Mouse (Mus musculus): Measurements from ENCODE around the gene Nfil3. TPM values are rescaled to one million over a fixed set of nuclear protein-coding genes. Genes with fewer than 3 reads are reported as not detected.

The Nfil3 gene
- polyA plus RNA-seq, 1 experiment from 2014 or later, result 34.4 TPM

- 85% methylated on average over 6 of the region's 6 CpGs for WGBS
- Histone ChIP-seq H3K27ac (no peak overlapping the region), H3K9ac (no peak overlapping the region), H3K4me2 (replicated peaks) (no peak overlapping the region), H3K36me3 (peaks cover 14% of the 10 kb centered on the region), H3K4me1 (replicated peaks) (no peaks in the 10 kb centered on the region), H3K27me3 (replicated peaks) (no peaks in the 10 kb centered on the region), H3K4me3 (replicated peaks) (no peak overlapping the region), H3K9me3 (no peaks in the 10 kb centered on the region)
- ATAC-seq, result no peak
These were observed 18.5 kb downstream of the Nfil3 start for GRCm38 (mm10) chr13:52962361-52962760.

- WGBS, result 86% methylated on average over 6 of the region's 6 CpGs
- H3K4me3 ChIP-seq (replicated peaks), result no peak overlapping the region
- H3K9me3 ChIP-seq, result no peaks in the 10 kb centered on the region; the same call in 1 of the 2 replicates
- no peaks in the 10 kb centered on the region for H3K27me3 ChIP-seq (replicated peaks)
- no peak overlapping the region for H3K27ac ChIP-seq
- H3K4me2 ChIP-seq (replicated peaks), result no peak overlapping the region
- no peak for ATAC-seq
- H3K36me3 ChIP-seq, result no peaks in the 10 kb centered on the region
- H3K9ac ChIP-seq, result no peak overlapping the region
- no peaks in the 10 kb centered on the region for H3K4me1 ChIP-seq (replicated peaks)
These were observed 26.9 kb downstream of the Nfil3 start for GRCm38 (mm10) chr13:52953779-52954553.

GRCm38 (mm10) chr13:52949211-52949610 is 31.7 kb downstream of the Nfil3 start:
- H3K4me2 ChIP-seq (replicated peaks), result no peak overlapping the region
- H3K4me1 ChIP-seq (replicated peaks), result 0 out of 2 replicates have a peak, but pooled peaks cover 3% of the 10 kb centered on the region
- ATAC-seq, result no peak
- no peaks in the 10 kb centered on the region for H3K9me3 ChIP-seq
- WGBS, result 77% methylated on average over 3 of the region's 3 CpGs
- H3K9ac ChIP-seq, result no peak overlapping the region
- H3K4me3 ChIP-seq (replicated peaks), result no peak overlapping the region
- H3K27ac ChIP-seq, result no peak overlapping the region
- H3K27me3 ChIP-seq (replicated peaks), result no peaks in the 10 kb centered on the region
- H3K36me3 ChIP-seq, result no peaks in the 10 kb centered on the region

DNA sequence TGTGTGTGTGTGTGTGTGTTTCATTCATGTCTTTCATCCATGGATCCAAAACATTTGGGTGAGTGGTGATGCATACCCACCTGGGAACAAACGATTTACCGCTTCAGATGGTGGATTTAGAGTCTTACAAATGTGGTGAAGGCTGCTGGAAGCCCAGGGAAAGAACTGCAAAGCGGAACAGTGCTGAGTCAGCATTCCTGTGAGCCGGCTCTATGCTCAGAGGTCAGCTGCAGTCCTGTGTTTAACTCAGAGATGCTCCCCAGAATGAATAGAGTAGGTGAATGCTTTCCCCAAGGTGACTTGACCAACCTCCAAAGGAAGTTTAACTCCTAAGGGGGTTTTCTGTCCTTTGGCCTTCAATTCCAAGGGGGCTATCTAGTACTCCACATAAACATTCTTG is 33.3 kb downstream of the Nfil3 start:
- WGBS, result 75% methylated on average over 4 of the region's 4 CpGs
- Histone ChIP-seq H3K4me2 (replicated peaks) (no peak overlapping the region), H3K9me3 (no peaks in the 10 kb centered on the region), H3K9ac (no peak overlapping the region), H3K27me3 (replicated peaks) (no peaks in the 10 kb centered on the region), H3K4me1 (replicated peaks) (0 out of 2 replicates have a peak, but pooled peaks cover 6% of the 10 kb centered on the region), H3K4me3 (replicated peaks) (no peak overlapping the region), H3K27ac (no peak overlapping the region), H3K36me3 (no peaks in the 10 kb centered on the region)
- no peak for ATAC-seq

- Histone ChIP-seq H3K4me2 (replicated peaks) (no peak overlapping the region), H3K9me3 (no peaks in the 10 kb centered on the region), H3K36me3 (no peaks in the 10 kb centered on the region), H3K27me3 (replicated peaks) (no peaks in the 10 kb centered on the region), H3K9ac (no peak overlapping the region), H3K4me3 (replicated peaks) (no peak overlapping the region), H3K4me1 (replicated peaks) (0 out of 2 replicates have a peak, but pooled peaks cover 6% of the 10 kb centered on the region), H3K27ac (no peak overlapping the region)
- WGBS, result 49% methylated on average over 9 of the region's 9 CpGs
- ATAC-seq, result no peak
These were observed 35.1 kb downstream of the Nfil3 start for GRCm38 (mm10) chr13:52945769-52946168.

- Histone ChIP-seq H3K4me2 (replicated peaks) (no peak overlapping the region), H3K36me3 (no peaks in the 10 kb centered on the region), H3K27me3 (replicated peaks) (no peaks in the 10 kb centered on the region), H3K4me1 (replicated peaks) (0 out of 2 replicates have a peak, but pooled peaks cover 8% of the 10 kb centered on the region), H3K9me3 (no peaks in the 10 kb centered on the region), H3K27ac (no peak overlapping the region), H3K4me3 (replicated peaks) (no peak overlapping the region), H3K9ac (no peak overlapping the region)
- ATAC-seq, result no peak
- WGBS, result 40% methylated on average over 4 of the region's 4 CpGs
These were observed 36.8 kb downstream of the Nfil3 start for GRCm38 (mm10) chr13:52944116-52944515.

DNA sequence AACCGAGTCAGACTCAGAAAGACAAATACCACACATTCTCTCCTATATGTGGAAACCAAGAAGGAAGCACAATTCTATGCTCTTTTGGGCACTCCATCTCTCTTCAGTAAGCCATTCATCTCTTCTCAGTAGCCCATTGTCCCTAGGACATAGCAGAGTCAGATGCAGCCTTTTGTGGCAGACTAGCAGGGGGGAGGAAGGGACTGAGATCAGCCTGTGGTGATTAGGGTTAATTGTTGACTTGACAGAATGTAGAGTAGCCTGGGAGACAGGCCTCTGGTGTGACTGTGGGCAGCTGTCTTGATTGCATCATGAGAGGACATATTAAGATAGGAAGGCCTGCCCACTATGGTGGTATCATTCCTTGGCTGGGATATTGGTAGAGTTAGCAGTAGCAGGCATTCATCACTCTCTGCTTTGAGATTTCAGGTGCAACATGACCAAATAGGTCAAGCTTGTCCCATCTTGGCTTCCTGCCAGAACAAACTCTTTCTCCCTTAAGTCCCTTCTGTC is 37.9 kb downstream of the Nfil3 start:
- no peaks in the 10 kb centered on the region for H3K9me3 ChIP-seq
- H3K9ac ChIP-seq, result no peak overlapping the region
- 86% methylated on average over 1 of the region's 1 CpGs for WGBS
- no peaks in the 10 kb centered on the region for H3K27me3 ChIP-seq (replicated peaks)
- no peaks in the 10 kb centered on the region for H3K36me3 ChIP-seq
- no peak overlapping the region for H3K4me2 ChIP-seq (replicated peaks)
- H3K4me3 ChIP-seq (replicated peaks), result no peak overlapping the region
- no peak overlapping the region for H3K27ac ChIP-seq
- 0 out of 2 replicates have a peak, but pooled peaks cover 8% of the 10 kb centered on the region for H3K4me1 ChIP-seq (replicated peaks)
- no peak for ATAC-seq

DNA sequence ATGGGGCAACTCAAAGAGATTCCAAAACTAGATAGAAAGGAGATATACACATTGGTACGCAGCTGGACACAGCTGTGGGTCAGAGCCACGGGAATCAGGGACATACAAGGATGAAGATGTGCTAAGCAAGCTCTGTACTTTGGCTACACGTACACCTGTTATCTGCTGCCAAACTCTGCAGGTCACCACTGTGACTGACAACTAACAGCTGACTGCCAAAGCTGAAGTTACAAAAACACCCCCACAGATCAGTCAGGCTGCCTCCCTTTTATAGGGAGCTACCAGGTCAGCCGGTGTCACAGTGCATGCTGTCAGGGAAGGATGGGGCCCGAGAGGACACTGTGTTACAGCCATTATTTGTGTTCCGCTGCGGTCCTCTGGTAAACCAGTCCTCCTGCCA is 39.9 kb downstream of the Nfil3 start:
- Histone ChIP-seq H3K4me3 (replicated peaks) (no peak overlapping the region), H3K27me3 (replicated peaks) (no peaks in the 10 kb centered on the region), H3K36me3 (no peaks in the 10 kb centered on the region), H3K4me2 (replicated peaks) (no peak overlapping the region), H3K9ac (no peak overlapping the region), H3K4me1 (replicated peaks) (0 out of 2 replicates have a peak, but pooled peaks cover 5% of the 10 kb centered on the region), H3K9me3 (no peaks in the 10 kb centered on the region), H3K27ac (no peak overlapping the region)
- 75% methylated on average over 7 of the region's 7 CpGs for WGBS
- no peak for ATAC-seq

- no peak for ATAC-seq
- H3K4me1 ChIP-seq (replicated peaks), result peaks cover 13% of the 10 kb centered on the region
- WGBS, result 52% methylated on average over 10 of the region's 10 CpGs
- no peak overlapping the region for H3K4me3 ChIP-seq (replicated peaks)
- H3K27ac ChIP-seq, result no peak overlapping the region
- H3K27me3 ChIP-seq (replicated peaks), result no peaks in the 10 kb centered on the region
- H3K9ac ChIP-seq, result no peak overlapping the region
- H3K36me3 ChIP-seq, result no peaks in the 10 kb centered on the region
- H3K9me3 ChIP-seq, result no peaks in the 10 kb centered on the region
- H3K4me2 ChIP-seq (replicated peaks), result no peak overlapping the region
These were observed 50.3 kb downstream of the Nfil3 start for GRCm38 (mm10) chr13:52930582-52930981.

- H3K9me3 ChIP-seq, result no peaks in the 10 kb centered on the region
- H3K4me3 ChIP-seq (replicated peaks), result peak within 1 kb of the TSS; percentile 97
- peak within 1 kb of the TSS; percentile 65 for H3K4me2 ChIP-seq (replicated peaks)
- ATAC-seq, result peak; percentile 99
- under 1% methylated on average over 63 of the region's 63 CpGs for WGBS
- peaks cover 13% of the 10 kb centered on the region for H3K4me1 ChIP-seq (replicated peaks)
- H3K27me3 ChIP-seq (replicated peaks), result no peaks in the 10 kb centered on the region
- H3K27ac ChIP-seq, result peak within 1 kb of the TSS; percentile 81
- peak within 1 kb of the TSS; percentile 88 for H3K9ac ChIP-seq
- H3K36me3 ChIP-seq, result no peaks in the 10 kb centered on the region
These were observed 51.4 kb downstream of the Nfil3 start, which contains the start of gene Auh for GRCm38 (mm10) chr13:52929209-52930171. TSS of gene Auh (minus strand) at chr13:52929681.

- H3K4me2 ChIP-seq (replicated peaks), result peak overlapping the region; percentile 65
- H3K27ac ChIP-seq, result no peak overlapping the region
- peak overlapping the region; percentile 97; the same call in 1 of the 2 replicates for H3K4me3 ChIP-seq (replicated peaks)
- H3K9ac ChIP-seq, result peak overlapping the region; percentile 88
- no peaks in the 10 kb centered on the region for H3K27me3 ChIP-seq (replicated peaks)
- 64% methylated on average over 9 of the region's 9 CpGs for WGBS
- H3K4me1 ChIP-seq (replicated peaks), result peaks cover 13% of the 10 kb centered on the region
- no peak for ATAC-seq
- H3K9me3 ChIP-seq, result no peaks in the 10 kb centered on the region
- no peaks in the 10 kb centered on the region for H3K36me3 ChIP-seq
These were observed 52.5 kb downstream of the Nfil3 start for GRCm38 (mm10) chr13:52928392-52928791.

DNA sequence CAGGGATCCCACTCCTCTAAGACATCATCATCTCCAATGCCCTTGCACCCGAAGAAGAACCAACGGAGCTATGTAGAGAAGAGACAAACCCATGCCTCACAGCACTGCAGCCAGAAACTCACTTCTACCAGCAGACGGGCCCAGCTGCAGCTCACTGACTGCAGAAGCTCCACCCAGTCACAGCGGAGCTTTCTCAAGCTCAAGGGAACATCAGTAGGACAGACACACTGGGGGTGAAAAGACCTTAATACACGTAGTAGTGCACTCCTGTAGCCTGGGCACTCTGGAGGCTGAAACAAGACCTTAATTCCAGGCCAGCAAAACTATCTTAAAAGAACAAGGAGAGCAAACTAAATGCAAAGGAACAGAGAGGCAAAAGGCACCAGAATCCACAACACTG is 56.4 kb downstream of the Nfil3 start:
- no peak overlapping the region for H3K9ac ChIP-seq
- H3K4me1 ChIP-seq (replicated peaks), result peaks cover 25% of the 10 kb centered on the region
- WGBS, result 79% methylated on average over 5 of the region's 5 CpGs
- H3K36me3 ChIP-seq, result no peaks in the 10 kb centered on the region
- no peak for ATAC-seq
- no peak overlapping the region for H3K4me2 ChIP-seq (replicated peaks)
- H3K27ac ChIP-seq, result no peak overlapping the region
- H3K4me3 ChIP-seq (replicated peaks), result no peak overlapping the region
- H3K27me3 ChIP-seq (replicated peaks), result no peaks in the 10 kb centered on the region
- no peaks in the 10 kb centered on the region for H3K9me3 ChIP-seq
